Mouse (Mus musculus) ovary, postnatal 14 days (tissue): Measurements from ENCODE around the gene Aldh5a1.
A peak's percentile ranks its signal among the peaks of the same experiment; 100 is the strongest.
"Not testable (repeated sequence)": the region's sequence is repeated elsewhere in the genome, so short reads cannot be mapped to it uniquely, and the experiment has no call there.

ENCODE experiments used
- DNase-seq: peaks from one replicate; pipeline ENCODE4 v3.0.0; 2022; ENCODE audit warnings: low spot score

Gene Aldh5a1

DNA sequence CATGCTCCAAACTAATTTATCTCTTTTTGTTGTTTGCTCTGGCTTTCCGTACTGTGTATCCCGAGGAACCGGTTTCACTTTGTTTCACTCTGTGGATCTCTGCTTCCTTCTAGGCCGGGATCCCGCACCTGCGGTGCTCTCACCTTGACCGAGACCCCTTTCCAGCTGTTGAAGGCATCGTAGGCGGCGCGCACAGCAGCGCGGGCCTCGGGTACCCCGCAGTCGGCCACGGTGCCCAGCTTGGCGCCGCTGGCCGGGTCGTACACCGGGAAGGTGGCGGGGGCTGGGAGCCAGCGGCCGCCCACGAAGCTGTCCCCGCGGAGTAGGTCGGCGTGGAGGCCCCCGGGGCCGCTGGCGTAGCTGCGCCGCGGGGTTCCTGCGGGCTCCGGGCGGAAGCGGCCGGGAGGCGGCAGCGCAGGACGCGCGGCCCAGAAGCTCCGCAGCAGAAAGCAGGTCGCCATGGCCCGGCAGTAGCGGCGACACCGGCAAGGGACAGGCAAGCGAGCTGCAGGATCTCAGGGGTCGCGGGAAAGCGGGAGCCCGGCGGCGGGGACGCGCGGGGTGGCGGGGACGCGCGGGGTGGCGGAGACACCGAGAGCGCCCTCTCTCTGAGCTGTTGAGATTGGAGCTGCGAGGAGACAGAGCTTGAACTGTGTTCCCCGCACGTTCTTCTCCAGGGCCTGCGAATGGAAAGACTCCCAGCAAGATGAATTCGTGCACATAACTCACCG is at the start of gene Aldh5a1:
Aldh5a1 (minus strand) TSS at position 554 of the 731 bp plus-strand sequence.
- DNase-seq: peak; percentile 58

GRCm38 (mm10) chr13:24985435-24985834 is 48.0 kb upstream of the Aldh5a1 start:
- no peak for DNase-seq

GRCm38 (mm10) chr13:24981031-24981430 is 43.6 kb upstream of the Aldh5a1 start:
- DNase-seq: no peak

GRCm38 (mm10) chr13:24977820-24978342 is 40.4 kb upstream of the Aldh5a1 start:
- no peak for DNase-seq

DNA sequence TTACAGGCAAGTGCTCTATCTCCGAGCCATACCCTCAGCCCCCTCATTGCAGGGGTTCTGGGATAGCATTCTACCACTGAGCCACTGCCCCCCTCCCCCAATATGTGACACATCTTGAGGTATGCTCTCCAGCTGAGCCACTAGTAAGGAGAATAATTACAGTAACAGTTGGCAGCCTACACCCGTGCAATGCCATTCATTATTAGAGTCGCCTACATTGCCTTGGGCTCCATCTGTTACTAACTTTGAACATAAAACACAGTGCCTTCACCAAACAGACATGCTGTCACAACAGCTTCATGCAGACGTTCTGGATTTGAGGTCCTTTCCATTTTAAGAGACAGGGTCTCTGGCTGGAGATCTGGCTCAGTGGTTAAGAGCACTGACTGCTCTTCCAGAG is 38.9 kb upstream of the Aldh5a1 start:
- DNase-seq: no peak

- not testable (repeated sequence) for DNase-seq
Observed at GRCm38 (mm10) chr13:24971776-24972175, 34.3 kb upstream of the Aldh5a1 start.

GRCm38 (mm10) chr13:24965846-24966201 is 28.4 kb upstream of the Aldh5a1 start:
- no peak for DNase-seq

DNA sequence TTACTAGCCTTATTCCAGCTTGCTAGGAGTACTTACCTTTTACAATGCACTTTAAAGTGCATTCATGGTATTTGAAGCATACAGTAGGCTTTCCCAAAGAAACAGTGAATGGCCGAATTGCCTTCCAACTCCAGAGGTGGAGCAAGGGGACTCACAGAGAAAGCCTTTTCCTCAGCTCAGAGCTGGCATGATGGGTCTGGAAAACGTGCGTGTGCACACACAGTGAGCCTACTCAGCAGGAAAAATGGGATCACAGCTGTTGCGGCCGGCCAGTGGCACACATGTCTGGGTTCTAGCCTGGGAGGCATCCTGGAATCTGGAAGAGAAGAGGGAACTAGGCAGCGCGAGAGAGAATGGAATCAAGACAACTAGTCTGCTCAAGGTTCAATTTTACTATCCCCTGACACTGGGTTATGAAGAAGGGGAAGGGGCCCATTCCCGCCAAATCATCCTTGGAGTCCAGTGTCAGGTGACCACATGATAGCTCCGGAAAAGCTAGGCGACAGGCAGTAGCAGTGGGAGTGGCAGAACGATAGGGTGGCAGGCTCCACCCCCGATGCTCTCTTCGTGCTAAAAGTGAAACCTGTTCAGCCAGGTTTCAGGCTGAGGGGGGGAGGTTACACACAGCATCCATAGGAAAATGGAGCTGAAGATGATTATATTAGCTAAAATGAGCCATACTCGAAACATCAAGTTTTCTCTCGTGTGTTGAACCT is 27.8 kb upstream of the Aldh5a1 start:
- DNase-seq: no peak

DNA sequence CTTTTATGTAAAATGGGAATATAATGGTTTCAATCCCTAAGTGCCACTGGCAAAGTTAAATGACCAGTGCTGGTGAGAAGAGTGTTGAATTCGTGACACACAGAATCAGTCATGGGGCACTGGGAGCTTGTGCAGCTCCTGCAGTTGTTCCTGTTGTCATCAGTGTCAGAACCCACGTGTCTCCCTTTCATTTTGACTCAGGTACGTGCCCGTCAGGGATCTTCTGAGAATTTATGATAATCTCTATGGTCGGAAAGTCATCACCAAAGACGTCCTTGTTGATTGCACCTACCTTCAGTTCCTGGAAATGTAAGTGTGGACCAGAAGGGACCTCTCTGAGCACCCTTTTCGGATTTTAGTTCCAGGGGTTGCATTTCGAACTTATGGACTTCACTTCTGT is 24.7 kb upstream of the Aldh5a1 start:
- DNase-seq: no peak

- no peak for DNase-seq
Observed at GRCm38 (mm10) chr13:24960084-24960483, 22.6 kb upstream of the Aldh5a1 start.

DNA sequence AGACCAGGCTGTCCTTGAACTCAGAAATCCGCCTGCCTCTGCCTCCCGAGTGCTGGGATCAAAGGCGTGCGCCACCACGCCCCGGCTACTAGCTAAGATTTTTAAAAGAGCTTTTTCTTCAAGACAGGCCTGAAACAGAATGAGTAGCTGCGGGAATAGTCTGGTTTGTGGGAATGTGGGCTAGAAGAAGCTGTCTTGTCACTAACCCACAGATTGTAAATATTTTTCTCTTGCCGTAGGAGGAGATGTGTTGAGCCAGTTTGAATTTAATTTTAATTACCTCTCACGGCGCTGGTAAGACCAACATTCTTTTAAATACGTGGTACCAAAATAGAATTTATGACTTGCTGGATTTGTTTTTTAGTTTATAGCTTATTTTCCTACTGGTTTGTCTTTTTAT is 21.2 kb upstream of the Aldh5a1 start:
- DNase-seq: no peak

- no peak for DNase-seq
Observed at GRCm38 (mm10) chr13:24955500-24955899, 18.0 kb upstream of the Aldh5a1 start.

- no peak for DNase-seq
Observed at GRCm38 (mm10) chr13:24955091-24955490, 17.6 kb upstream of the Aldh5a1 start.

DNA sequence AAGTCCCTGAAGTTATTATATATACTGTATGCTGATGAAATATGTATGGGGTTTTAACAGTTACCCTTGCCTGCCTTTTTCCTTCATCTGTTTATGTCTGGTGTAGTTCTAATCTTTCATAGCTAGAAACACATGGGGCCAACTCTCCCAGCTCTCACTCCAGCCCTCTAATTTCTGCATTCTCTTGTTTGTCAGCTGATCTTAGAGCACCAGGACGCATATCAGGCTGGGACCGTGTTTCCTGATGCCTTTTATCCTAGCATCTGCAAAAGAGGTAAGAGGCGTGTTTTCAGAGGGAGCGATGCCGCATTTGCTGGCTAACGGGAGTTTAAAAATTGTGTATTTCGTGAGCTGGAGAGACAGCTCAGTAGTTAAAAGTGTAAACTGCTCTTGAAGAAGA is 15.2 kb upstream of the Aldh5a1 start:
- no peak for DNase-seq

DNA sequence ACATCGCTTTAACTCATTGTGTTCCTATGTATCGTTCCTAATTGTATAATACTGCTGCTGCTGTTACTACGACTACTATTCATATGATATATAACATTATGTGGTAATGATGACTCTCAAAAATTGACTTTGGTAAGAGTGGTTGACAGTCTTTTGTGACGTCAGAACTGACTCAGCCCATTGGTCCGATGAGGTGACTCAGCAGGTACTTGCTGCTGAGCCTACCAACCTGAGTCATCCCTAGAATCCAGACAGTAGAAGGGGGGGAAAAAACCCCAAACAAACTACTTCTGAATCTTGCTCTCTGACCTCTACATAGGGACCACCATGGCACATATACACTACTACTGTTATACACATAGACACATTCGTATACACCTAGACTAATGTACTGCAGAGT is 11.4 kb upstream of the Aldh5a1 start:
- DNase-seq: no peak

GRCm38 (mm10) chr13:24947158-24947557 is 9.7 kb upstream of the Aldh5a1 start:
- no peak for DNase-seq

DNA sequence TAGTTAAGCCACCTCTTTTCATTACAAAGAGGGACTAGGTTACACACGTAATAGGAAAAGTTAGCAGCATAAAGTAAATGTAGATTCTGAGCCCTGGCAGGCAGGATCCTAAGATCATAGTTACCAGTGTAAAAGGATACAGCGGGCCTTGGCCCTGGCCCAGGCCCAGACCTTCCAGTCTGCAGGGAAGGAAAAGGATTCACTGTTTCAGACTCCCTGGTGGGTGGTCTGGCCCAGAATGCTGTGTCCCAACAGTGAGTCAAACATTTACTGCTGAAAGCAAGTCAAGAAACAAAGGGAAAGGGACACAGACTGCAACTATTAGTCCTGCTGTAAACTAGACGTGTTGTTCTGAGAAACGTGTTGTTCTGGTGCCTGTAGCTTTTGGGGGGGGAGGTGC is 8.1 kb upstream of the Aldh5a1 start:
- no peak for DNase-seq

GRCm38 (mm10) chr13:24943303-24943702 is 5.8 kb upstream of the Aldh5a1 start:
- no peak for DNase-seq

DNA sequence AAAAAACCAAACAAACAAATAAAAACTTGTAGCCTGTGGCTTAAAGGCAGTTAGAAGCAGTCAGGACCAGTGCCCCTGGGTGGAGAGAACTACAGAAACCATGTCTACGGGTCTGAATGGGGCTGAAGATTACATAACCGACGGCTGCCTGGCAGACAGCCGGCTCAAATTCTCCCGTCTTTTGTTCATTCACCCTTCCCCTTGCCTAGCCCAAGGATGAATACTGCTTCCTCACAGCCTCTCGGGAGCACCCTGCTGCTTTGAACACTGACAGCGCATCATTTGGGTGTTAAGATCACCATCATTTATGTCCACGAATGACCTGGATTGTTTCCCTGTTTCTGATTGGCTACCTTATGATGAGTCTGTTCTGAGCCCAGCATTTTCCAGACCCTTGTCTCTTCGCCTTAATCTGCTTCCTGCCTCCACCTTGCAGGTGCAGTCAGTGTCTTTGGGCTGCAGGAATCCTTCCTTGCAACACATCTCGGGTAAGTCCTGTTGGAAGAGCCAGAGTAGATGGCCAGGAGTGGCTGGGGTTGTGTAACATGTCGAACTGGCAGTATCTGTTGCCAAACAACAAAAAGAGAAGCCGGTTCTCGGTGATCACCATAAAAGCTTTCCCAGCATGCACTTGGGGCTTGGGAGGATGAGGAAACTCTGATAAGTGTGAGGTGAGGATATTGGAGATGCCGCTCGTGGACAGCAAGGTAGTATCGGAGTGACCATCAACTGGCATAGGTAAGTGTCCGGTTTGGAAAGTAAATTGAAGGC is 5.2 kb upstream of the Aldh5a1 start, which contains the start of gene Gpld1:
Gpld1 (plus strand) TSS at position 641 of the 771 bp plus-strand sequence.
- no peak for DNase-seq

GRCm38 (mm10) chr13:24939472-24939871 is 2.0 kb upstream of the Aldh5a1 start:
- no peak for DNase-seq

- DNase-seq: peak; percentile 71
Observed at GRCm38 (mm10) chr13:24938683-24939082, 1.2 kb upstream of the Aldh5a1 start.

- peak; percentile 31 for DNase-seq
Observed at GRCm38 (mm10) chr13:24937839-24938166, 342 bp upstream of the Aldh5a1 start.

GRCm38 (mm10) chr13:24936772-24937107 is 721 bp downstream of the Aldh5a1 start:
- DNase-seq: no peak
